Mouse (Mus musculus) gastrocnemius, adult 18-20 months (tissue): ENCODE data around the gene Ssx9. TPM values are rescaled to one million over a fixed set of nuclear protein-coding genes. Genes with fewer than 3 reads are reported as not detected.
"Not testable (repeated sequence)": the region's sequence is repeated elsewhere in the genome, so short reads cannot be mapped to it uniquely, and the experiment has no call there.

Experiments
- DNase-seq: peaks from one replicate; pipeline ENCODE4 v3.0.0; 2021; ENCODE audit warnings: low spot score
- long read RNA-seq, 2 experiments: library from polyadenylated mRNA; stranded (forward); transcript quantifications; one replicate each; pipeline ENCODE4 v2.0.0; 2021
- total RNA-seq, 2 experiments: library from RNA; stranded (reverse); gene quantifications; 2 replicates each; pipeline ENCODE4 v1.2.3; 2021

Gene Ssx9
- total RNA-seq, result not detected
- long read RNA-seq, experiment 1, result 0 reads
- long read RNA-seq, experiment 2, result 0 reads

GRCm38 (mm10) chrX:8748132-8748531, at the start of gene Ssx9:
TSS of gene Ssx9 (plus strand) at chrX:8748432.
- not testable (repeated sequence) for DNase-seq

DNA sequence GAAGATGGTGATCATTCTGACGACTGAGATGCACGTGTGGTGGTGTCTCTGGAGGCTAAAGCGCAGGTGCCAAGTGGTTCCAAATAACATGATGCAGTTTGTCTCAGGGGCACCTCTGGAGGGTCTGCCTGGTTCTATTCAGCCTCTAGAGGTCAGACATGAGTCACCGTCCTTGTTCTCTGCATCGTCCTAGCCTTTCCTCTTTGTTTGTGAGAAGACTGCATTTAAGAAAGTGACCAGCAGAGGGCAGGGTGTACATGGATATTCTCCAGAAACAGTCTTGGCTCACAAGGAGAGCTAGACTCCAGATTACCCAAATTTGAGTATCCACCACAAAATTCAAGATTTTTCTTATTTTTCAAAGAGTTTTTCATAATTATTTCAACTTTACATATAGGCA, 15.3 kb upstream of the Ssx9 start:
- peak; percentile 1 for DNase-seq

DNA sequence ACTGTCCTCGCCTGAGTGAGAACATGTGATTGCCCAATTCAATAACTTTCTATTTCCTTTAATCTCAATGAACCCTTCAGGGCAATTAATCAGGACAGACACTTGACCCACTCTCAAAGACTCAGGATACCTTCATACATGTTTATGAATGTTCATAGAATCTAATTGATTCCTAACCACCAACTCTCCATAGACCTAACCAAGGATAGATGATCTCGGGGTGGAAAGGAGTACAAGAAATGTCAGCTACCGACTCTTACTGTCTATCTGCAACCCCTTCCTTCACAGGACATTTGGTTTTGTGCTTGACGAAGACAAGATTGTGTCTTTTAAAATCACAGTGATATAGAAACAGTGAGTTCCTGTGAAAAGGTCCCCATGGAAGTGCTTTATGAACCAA, 55.2 kb downstream of the Ssx9 start, which contains the start of gene Ssxb5:
Gene Ssxb5 (plus strand): TSS at position 301 of the 400 bp plus-strand sequence.
- not testable (repeated sequence) for DNase-seq

Other genes starting within 250 kb of the Ssx9 start
- not detected for gene Gm14459, start 223.5 kb upstream of the Ssx9 start, total RNA-seq
- gene Ssxb6, start 200.2 kb upstream of the Ssx9 start, total RNA-seq, result not detected
- gene Ssxb3, start 156.6 kb upstream of the Ssx9 start, total RNA-seq, result not detected
- gene Ssxb8, start 57.6 kb upstream of the Ssx9 start, total RNA-seq, result not detected
- gene Ssxb5, start 55.3 kb downstream of the Ssx9 start, total RNA-seq, result not detected
- not detected for gene Gm6592, start 95.6 kb downstream of the Ssx9 start, total RNA-seq
- gene Gm5751, start 125.8 kb downstream of the Ssx9 start, total RNA-seq, result not detected
- gene B630019K06Rik, start 143.9 kb downstream of the Ssx9 start, total RNA-seq, result under 1 TPM; 0.23 to 0.28 TPM
- not detected for gene Fthl17b, start 214.5 kb downstream of the Ssx9 start, total RNA-seq
- gene Fthl17c, start 228.1 kb downstream of the Ssx9 start, total RNA-seq, result not detected
- not detected for gene Fthl17d, start 238.3 kb downstream of the Ssx9 start, total RNA-seq